In genomic region chr1:126925150-126926035, GRCm38 (mm10) we compare ENCODE assay signal across 8 mouse cellular contexts.
A peak's percentile ranks its signal among the peaks of the same experiment; 100 is the strongest.
DNase-seq lines count a peak whose midpoint lies in the region; ATAC-seq and TF ChIP-seq lines count a peak whose summit lies in the region.

No protein-coding gene starts in this region.

- TF ChIP-seq CTCF in thymus, adult 2 months (IDR thresholded peaks at IDR 0.05; ENCODE audit: borderline replicate concordance, control insufficient read depth, extremely low read depth, insufficient read depth, low read length, poor library complexity) = no peak

- no peak for DNase-seq in hindbrain, embryonic 10.5 days (ENCODE audit: low spot score)
- DNase-seq in hindbrain, embryonic 11.5 days (ENCODE audit: low spot score) = no peak
- DNase-seq in cerebellum, postnatal 25 days = peak; percentile 89 to 93
- peak; percentile 85 to 86 for DNase-seq in layer of hippocampus, postnatal 10 days (ENCODE audit: low spot score in 2 of 2)
- DNase-seq in midbrain, embryonic 14.5 days = peak; percentile 78
- peak; percentile 18 for DNase-seq in urinary bladder, postnatal 25 days (ENCODE audit: low spot score)
- no peak for DNase-seq in thymus, adult 2 months

- 76% methylated on average over 12 of the region's 12 CpGs for WGBS in hindbrain, embryonic 10.5 days
- 81% methylated on average over 12 of the region's 12 CpGs for WGBS in hindbrain, embryonic 11.5 days
- 51% methylated on average over 12 of the region's 12 CpGs for WGBS in heart, embryonic 13.5 days
- 76% methylated on average over 12 of the region's 12 CpGs for WGBS in midbrain, embryonic 14.5 days
- 88% methylated on average over 12 of the region's 12 CpGs for WGBS in thymus, adult 2 months

- TF ChIP-seq POLR2A in thymus, adult 2 months (IDR thresholded peaks at IDR 0.05; ENCODE audit: control insufficient read depth, extremely low read depth, insufficient read depth, low read length, poor library complexity) = no peak

- no peak overlapping the region for H3K4me3 ChIP-seq in hindbrain, embryonic 10.5 days
- no peak overlapping the region for H3K4me3 ChIP-seq in hindbrain, embryonic 11.5 days (ENCODE audit: low read depth, low read length)
- no peak overlapping the region for H3K4me3 ChIP-seq in heart, embryonic 13.5 days
- no peak overlapping the region for H3K4me3 ChIP-seq in midbrain, embryonic 14.5 days (replicated peaks; ENCODE audit: low read depth, low read length)
- no peak overlapping the region for H3K4me3 ChIP-seq in thymus, adult 2 months (ENCODE audit: control insufficient read depth, insufficient read depth, low read length)

- H3K4me1 ChIP-seq in hindbrain, embryonic 10.5 days (replicated peaks) = peaks cover 24% of the 10 kb centered on the region
- H3K4me1 ChIP-seq in hindbrain, embryonic 11.5 days (replicated peaks; ENCODE audit: control insufficient read depth, insufficient read depth, low read length) = no peaks in the 10 kb centered on the region
- H3K4me1 ChIP-seq in heart, embryonic 13.5 days = peaks cover 19% of the 10 kb centered on the region
- H3K4me1 ChIP-seq in midbrain, embryonic 14.5 days (ENCODE audit: control insufficient read depth, insufficient read depth, low read length) = 0 out of 2 replicates have a peak, but pooled peaks cover 7% of the 10 kb centered on the region
- H3K4me1 ChIP-seq in thymus, adult 2 months (replicated peaks; ENCODE audit: control insufficient read depth, insufficient read depth, low read length) = no peaks in the 10 kb centered on the region

- ATAC-seq in hindbrain, embryonic 11.5 days (ENCODE audit: low FRiP score) = no peak
- ATAC-seq in heart, embryonic 13.5 days (ENCODE audit: extremely low read depth, insufficient number of reproducible peaks, low FRiP score, low TSS enrichment) = no peak; the same call in 1 of the 2 replicates
- ATAC-seq in midbrain, embryonic 14.5 days (ENCODE audit: low FRiP score, low TSS enrichment) = peak; percentile 41; the same call in 1 of the 2 replicates

- peak overlapping the region; percentile 50 for H3K27ac ChIP-seq in hindbrain, embryonic 10.5 days
- no peak overlapping the region for H3K27ac ChIP-seq in hindbrain, embryonic 11.5 days (ENCODE audit: low read depth, low read length)
- peak overlapping the region; percentile 21; the same call in 1 of the 2 replicates for H3K27ac ChIP-seq in heart, embryonic 13.5 days (replicated peaks)
- no peak overlapping the region for H3K27ac ChIP-seq in midbrain, embryonic 14.5 days (replicated peaks; ENCODE audit: low read depth, low read length)
- H3K27ac ChIP-seq in thymus, adult 2 months (ENCODE audit: control insufficient read depth, insufficient read depth, low read length) = no peak overlapping the region

- no peak overlapping the region for H3K9ac ChIP-seq in hindbrain, embryonic 11.5 days (ENCODE audit: low read depth, low read length)
- no peak overlapping the region for H3K9ac ChIP-seq in heart, embryonic 13.5 days
- H3K9ac ChIP-seq in midbrain, embryonic 14.5 days (replicated peaks; ENCODE audit: low read length) = no peak overlapping the region

- H3K27me3 ChIP-seq in hindbrain, embryonic 10.5 days (ENCODE audit: insufficient read depth, poor library complexity, severe bottlenecking) = no peaks in the 10 kb centered on the region
- H3K27me3 ChIP-seq in hindbrain, embryonic 11.5 days (ENCODE audit: control insufficient read depth, insufficient read depth, low read length) = no peaks in the 10 kb centered on the region
- H3K27me3 ChIP-seq in heart, embryonic 13.5 days (replicated peaks) = no peaks in the 10 kb centered on the region
- no peaks in the 10 kb centered on the region for H3K27me3 ChIP-seq in midbrain, embryonic 14.5 days (ENCODE audit: control insufficient read depth, insufficient read depth, low read length)
- H3K27me3 ChIP-seq in thymus, adult 2 months (ENCODE audit: control insufficient read depth, insufficient read depth, low read length) = no peaks in the 10 kb centered on the region

- H3K4me2 ChIP-seq in hindbrain, embryonic 11.5 days (replicated peaks; ENCODE audit: low read depth, low read length) = no peak overlapping the region
- H3K4me2 ChIP-seq in heart, embryonic 13.5 days = peak overlapping the region; percentile 29
- H3K4me2 ChIP-seq in midbrain, embryonic 14.5 days (ENCODE audit: low read length) = no peak overlapping the region

- H3K36me3 ChIP-seq in hindbrain, embryonic 10.5 days = no peaks in the 10 kb centered on the region
- H3K36me3 ChIP-seq in hindbrain, embryonic 11.5 days (ENCODE audit: control insufficient read depth, insufficient read depth, low read length) = no peaks in the 10 kb centered on the region
- H3K36me3 ChIP-seq in heart, embryonic 13.5 days = no peaks in the 10 kb centered on the region
- H3K36me3 ChIP-seq in midbrain, embryonic 14.5 days (ENCODE audit: control insufficient read depth, insufficient read depth, low read length) = no peaks in the 10 kb centered on the region
- no peaks in the 10 kb centered on the region for H3K36me3 ChIP-seq in thymus, adult 2 months (ENCODE audit: control insufficient read depth, insufficient read depth, low read length)

- no peaks in the 10 kb centered on the region for H3K9me3 ChIP-seq in hindbrain, embryonic 10.5 days
- H3K9me3 ChIP-seq in hindbrain, embryonic 11.5 days (ENCODE audit: control insufficient read depth, low read length) = no peaks in the 10 kb centered on the region
- no peaks in the 10 kb centered on the region for H3K9me3 ChIP-seq in heart, embryonic 13.5 days
- H3K9me3 ChIP-seq in midbrain, embryonic 14.5 days (ENCODE audit: control insufficient read depth, low read length) = no peaks in the 10 kb centered on the region

Comparison
In these comparisons a context has a peak if more than half of its experiments do, and no peak if none do; other contexts are left out.
1. H3K27ac ChIP-seq: peak in hindbrain, embryonic 10.5 days (single experiment) and heart, embryonic 13.5 days (single experiment); none in hindbrain, embryonic 11.5 days (single experiment), midbrain, embryonic 14.5 days (single experiment) and thymus, adult 2 months (single experiment).
2. DNase-seq: peak in cerebellum, postnatal 25 days (2 of 2), layer of hippocampus, postnatal 10 days (2 of 2), midbrain, embryonic 14.5 days (single experiment) and urinary bladder, postnatal 25 days (single experiment); none in hindbrain, embryonic 10.5 days (single experiment), hindbrain, embryonic 11.5 days (single experiment) and thymus, adult 2 months (single experiment).